Mouse (Mus musculus) splenic B cell, adult 2 months (primary cell): Measurements from ENCODE around the gene Wfdc2.
"Not testable (repeated sequence)": the region's sequence is repeated elsewhere in the genome, so short reads cannot be mapped to it uniquely, and the experiment has no call there.

Experiments
- DNase-seq: peaks from one replicate; pipeline ENCODE4 v3.0.0-alpha.2; 2011; ENCODE audit warnings: low read depth, low spot score
- H3K27me3 ChIP-seq: 2 replicates; pipeline ENCODE4 v1.6.1; 2012; ENCODE audit warnings: mild to moderate bottlenecking, low read length, moderate library complexity, mixed read lengths; ENCODE audit not compliant: control insufficient read depth, poor library complexity, insufficient read depth, severe bottlenecking
- H3K36me3 ChIP-seq: 2 replicates; pipeline ENCODE4 v1.6.1; 2012; ENCODE audit warnings: mild to moderate bottlenecking, low read length, moderate library complexity, mixed read lengths; ENCODE audit not compliant: control insufficient read depth, poor library complexity, insufficient read depth, severe bottlenecking

Gene Wfdc2

GRCm38 (mm10) chr2:164563339-164564038 lies 1.3 kb downstream of the Wfdc2 start:
- H3K36me3 ChIP-seq = no peaks in the 10 kb centered on the region
- peak; percentile 9 for DNase-seq
- H3K27me3 ChIP-seq = peaks cover 1% of the 10 kb centered on the region

GRCm38 (mm10) chr2:164564346-164564745 lies 2.1 kb downstream of the Wfdc2 start:
- Histone ChIP-seq H3K27me3 (peaks cover 1% of the 10 kb centered on the region), H3K36me3 (no peaks in the 10 kb centered on the region)
- no peak for DNase-seq

GRCm38 (mm10) chr2:164566997-164567396 lies 4.8 kb downstream of the Wfdc2 start:
- DNase-seq = no peak
- H3K36me3 ChIP-seq = no peaks in the 10 kb centered on the region
- peaks cover 1% of the 10 kb centered on the region for H3K27me3 ChIP-seq

DNA sequence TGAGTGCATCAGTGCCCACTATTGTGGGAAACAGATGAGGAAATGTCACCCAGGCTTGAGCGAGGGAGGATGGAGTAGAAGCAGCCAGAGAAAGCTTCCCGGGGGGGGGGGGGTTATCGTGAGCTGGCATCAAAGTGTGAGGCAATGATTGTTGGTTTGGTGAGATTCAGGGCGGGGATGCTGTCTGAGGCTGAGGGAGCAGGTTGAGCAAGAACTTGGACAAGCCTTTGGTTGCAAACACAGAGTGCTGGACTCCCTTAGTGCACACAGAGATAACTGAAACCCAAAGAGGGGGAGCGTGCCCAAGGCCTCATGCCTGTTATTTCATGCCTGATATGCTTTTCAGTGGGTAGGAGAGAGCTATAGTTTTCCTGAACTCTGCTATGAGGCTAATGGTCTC lies 5.2 kb downstream of the Wfdc2 start:
- no peak for DNase-seq
- Histone ChIP-seq H3K27me3 (peaks cover 1% of the 10 kb centered on the region), H3K36me3 (no peaks in the 10 kb centered on the region)

GRCm38 (mm10) chr2:164573359-164573758 lies 11.1 kb downstream of the Wfdc2 start, which contains the start of gene Spint3:
TSS of gene Spint3 (minus strand) at chr2:164573459.
- H3K27me3 ChIP-seq, DNase-seq, H3K36me3 ChIP-seq: not testable (repeated sequence)

DNA sequence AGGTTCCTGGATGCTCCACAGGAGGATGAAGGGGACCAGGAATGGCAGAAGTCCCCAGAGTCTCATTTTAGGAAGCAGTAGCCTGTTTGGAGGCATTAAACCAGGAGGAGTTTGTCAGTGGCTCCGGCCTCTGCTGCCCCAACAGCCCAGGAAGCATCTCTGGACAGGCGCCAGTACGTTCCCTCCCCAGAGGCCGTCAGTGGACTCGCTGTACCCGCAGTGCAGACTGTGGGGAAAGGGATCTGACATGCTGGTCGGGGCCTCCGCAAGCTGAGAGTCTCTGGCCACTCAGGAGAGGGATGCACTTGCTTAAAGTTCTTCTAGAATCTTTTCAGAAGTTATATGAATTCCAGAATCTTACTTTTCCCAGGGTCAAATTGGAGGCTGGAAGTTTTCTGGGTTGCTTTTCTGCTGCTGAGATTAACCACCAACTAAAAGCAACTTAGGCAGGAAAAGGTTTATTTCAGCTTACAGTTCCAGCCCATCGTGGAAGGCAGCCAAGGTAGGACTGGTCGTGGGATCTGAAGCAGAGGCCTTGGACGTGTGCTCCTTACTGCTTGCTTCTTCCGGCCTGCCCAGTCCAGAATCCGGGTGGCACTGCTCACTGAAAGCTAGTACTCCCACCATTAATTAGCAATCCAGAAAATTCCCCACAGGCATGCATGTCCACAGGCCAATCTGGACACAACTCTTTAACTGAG lies 23.0 kb downstream of the Wfdc2 start, which contains the start of gene Wfdc6a:
Gene Wfdc6a, minus strand, starts transcription at position 423 of the 701 bp plus-strand sequence.
- not testable (repeated sequence) for H3K27me3 ChIP-seq, H3K36me3 ChIP-seq, DNase-seq

- Histone ChIP-seq H3K36me3 (no peaks in the 10 kb centered on the region), H3K27me3 (no peaks in the 10 kb centered on the region)
- DNase-seq = peak; percentile 26
These were observed 29.8 kb downstream of the Wfdc2 start for GRCm38 (mm10) chr2:164592014-164592413.

GRCm38 (mm10) chr2:164593494-164593893 lies 31.3 kb downstream of the Wfdc2 start, which contains the start of gene Eppin:
TSS of gene Eppin (minus strand) at chr2:164593594.
- Histone ChIP-seq H3K27me3 (no peaks in the 10 kb centered on the region), H3K36me3 (no peaks in the 10 kb centered on the region)
- no peak for DNase-seq

- no peaks in the 10 kb centered on the region for H3K27me3 ChIP-seq
- H3K36me3 ChIP-seq = no peaks in the 10 kb centered on the region
- DNase-seq = no peak
These were observed 38.0 kb downstream of the Wfdc2 start for GRCm38 (mm10) chr2:164600179-164600578.

- DNase-seq = no peak
- H3K36me3 ChIP-seq = no peaks in the 10 kb centered on the region
- no peaks in the 10 kb centered on the region for H3K27me3 ChIP-seq
These were observed 41.3 kb downstream of the Wfdc2 start for GRCm38 (mm10) chr2:164603482-164603881.

DNA sequence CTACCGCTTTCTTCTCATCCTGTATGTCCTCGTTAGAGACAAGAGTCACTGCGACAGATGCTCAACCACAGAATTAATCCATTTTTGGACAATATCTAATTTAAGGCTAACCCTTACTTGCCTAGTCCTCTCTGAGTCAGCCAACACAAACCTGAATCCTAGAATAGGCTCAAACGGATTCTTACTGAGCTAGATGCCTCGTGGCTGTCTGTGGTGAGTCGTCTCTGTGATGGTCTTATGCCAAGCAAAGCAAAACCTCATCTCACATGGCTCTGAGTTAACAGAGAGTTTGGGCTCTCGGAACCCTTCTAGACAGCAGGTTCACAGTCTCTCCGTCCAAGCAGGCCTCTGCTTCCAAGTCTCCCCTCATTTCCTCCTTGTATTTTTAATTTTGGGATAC lies 42.2 kb downstream of the Wfdc2 start:
- Histone ChIP-seq H3K36me3 (no peaks in the 10 kb centered on the region), H3K27me3 (no peaks in the 10 kb centered on the region)
- DNase-seq = no peak

DNA sequence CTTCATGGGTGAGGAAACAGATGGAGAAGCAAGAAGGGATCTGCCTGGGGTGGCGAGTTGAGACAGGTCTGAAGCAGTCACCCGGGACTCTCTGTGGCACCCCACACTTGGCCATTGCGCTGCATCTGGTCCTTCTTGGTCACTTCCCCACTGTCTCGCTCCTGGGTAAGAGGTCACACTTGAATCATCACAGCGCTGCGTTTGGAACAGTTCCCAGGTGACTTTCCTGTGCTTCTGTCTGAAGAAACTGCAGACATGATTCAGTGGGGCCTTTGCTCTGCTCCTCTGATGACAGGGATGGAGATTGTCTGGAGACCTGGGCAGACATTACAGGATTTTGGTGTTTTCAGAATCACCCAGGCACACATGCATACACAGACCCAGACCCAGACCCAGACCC lies 46.6 kb downstream of the Wfdc2 start:
- Histone ChIP-seq H3K27me3 (no peaks in the 10 kb centered on the region), H3K36me3 (no peaks in the 10 kb centered on the region)
- DNase-seq = no peak

GRCm38 (mm10) chr2:164613471-164613870 lies 51.3 kb downstream of the Wfdc2 start, which contains the start of the genes Wfdc6b and Wfdc8:
TSS of gene Wfdc6b (plus strand) at chr2:164613522.
TSS of gene Wfdc8 (minus strand) at chr2:164613626.
- H3K36me3 ChIP-seq, H3K27me3 ChIP-seq, DNase-seq: not testable (repeated sequence)

DNA sequence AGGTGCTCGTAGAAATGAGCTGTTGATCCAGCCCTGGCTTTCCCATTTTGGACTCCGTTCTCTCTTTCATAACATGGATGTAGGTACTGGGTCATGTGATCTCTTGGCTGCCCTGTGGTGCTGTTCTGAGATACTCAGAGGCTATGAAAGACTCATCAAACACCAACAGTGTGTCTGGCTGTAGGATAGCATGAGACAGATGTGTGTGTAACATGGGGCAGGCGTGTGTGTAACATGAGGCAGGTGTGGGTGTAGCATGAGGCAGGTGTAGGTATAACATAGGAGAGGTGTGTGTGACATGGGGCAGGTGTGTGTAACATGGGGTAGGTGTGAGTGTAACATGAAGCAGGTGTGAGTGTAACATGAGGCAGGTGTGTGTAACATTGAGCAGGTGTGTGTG lies 53.2 kb downstream of the Wfdc2 start:
- no peaks in the 10 kb centered on the region for H3K27me3 ChIP-seq
- H3K36me3 ChIP-seq = no peaks in the 10 kb centered on the region
- DNase-seq = no peak
